Mouse (Mus musculus) frontal cortex, adult 2 months (tissue): ENCODE measurements around the gene Prrg3. TPM values are rescaled to one million over a fixed set of nuclear protein-coding genes. Genes with fewer than 3 reads are reported as not detected.

Source experiments
- polyA plus RNA-seq: library from polyadenylated mRNA; depleted of rRNA; stranded (reverse); fragments of >200 nt; gene quantifications from 2 replicates; pipeline ENCODE4 v1.2.3, GENCODE M21; 2012; rRNA removed

Gene Prrg3
- polyA plus RNA-seq, 1 experiment, result 22.3 TPM

Other genes with a start within 250 kb of the Prrg3 start
- 27.2 and 28.3 TPM in 2 replicates for gene Vma21, start 146.7 kb upstream of the Prrg3 start, polyA plus RNA-seq
- gene Gm1141, start 41.6 kb upstream of the Prrg3 start, polyA plus RNA-seq, result 1.7 and 2.1 TPM in 2 replicates
- 0.12 and 0.36 TPM in 2 replicates for gene Fate1, start 10.4 kb downstream of the Prrg3 start, polyA plus RNA-seq
- 0.68 and 1.5 TPM in 2 replicates for gene Cnga2, start 29.2 kb downstream of the Prrg3 start, polyA plus RNA-seq